Mouse (Mus musculus): ENCODE results near the gene Galnt9.

The Galnt9 gene

DNA sequence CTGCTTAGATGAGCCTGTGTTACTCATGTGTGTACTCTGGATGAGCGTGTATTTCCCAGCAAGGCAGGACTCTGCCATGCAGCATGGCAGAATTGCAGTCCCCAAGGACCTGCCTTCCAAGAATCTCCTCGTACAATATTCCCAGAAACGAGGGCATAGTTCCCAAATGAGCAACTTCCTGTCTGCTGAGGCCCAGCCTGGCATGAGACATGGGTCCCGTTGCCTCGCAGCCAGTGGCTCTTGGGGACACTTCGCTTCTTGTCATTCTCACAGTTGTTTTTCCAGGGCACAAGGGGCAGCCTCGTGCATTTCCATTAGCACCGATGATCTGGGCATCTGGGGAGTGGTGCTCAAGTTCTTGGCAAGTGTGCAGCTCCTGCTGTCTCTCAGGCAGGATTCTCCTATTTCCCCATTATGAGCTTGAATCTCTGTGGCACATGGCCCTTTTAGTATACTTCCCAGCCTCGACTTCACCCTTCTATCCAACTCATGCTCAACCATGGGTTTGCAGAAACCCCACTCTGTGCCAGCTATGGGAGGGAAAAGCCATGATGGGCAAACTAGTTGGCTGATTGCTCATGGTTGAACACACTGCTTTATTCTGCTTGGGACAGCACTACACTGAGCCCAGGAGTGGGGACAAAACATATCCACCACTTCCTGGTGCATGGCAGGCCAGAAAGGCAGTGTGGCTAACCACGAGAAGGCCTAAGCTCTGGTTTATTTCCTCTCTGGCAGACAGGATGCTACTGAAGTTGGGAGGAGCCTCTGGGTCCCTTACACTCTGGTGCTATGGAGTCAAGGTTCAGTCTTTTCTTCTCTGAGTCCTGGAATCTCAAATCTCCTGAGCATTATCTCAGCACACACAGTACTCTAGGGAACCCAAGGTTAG is 38.7 kb downstream of the Galnt9 start:
- no peak for DNase-seq (ENCODE audit: low read depth, low spot score)

DNA sequence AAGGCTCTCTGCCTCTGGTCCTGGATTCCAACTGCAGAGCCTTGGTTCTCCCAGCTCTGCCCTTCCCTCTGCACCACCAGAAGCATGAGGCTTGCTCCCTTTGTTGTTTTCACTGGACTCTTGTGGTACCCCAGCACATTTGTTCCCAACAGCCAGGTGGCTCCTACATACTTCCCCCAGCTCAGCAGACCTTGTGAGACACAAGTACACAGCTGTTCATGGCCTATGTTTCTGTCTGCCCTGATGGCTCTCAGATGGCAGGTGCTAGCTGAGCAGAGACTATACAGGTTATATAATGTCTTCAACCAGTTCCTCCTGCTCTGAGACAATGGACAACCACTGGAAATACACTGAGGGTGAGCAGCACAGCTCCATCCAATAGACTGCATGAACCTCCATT is 43.3 kb downstream of the Galnt9 start:
- no peak for DNase-seq (ENCODE audit: low read depth, low spot score)

DNA sequence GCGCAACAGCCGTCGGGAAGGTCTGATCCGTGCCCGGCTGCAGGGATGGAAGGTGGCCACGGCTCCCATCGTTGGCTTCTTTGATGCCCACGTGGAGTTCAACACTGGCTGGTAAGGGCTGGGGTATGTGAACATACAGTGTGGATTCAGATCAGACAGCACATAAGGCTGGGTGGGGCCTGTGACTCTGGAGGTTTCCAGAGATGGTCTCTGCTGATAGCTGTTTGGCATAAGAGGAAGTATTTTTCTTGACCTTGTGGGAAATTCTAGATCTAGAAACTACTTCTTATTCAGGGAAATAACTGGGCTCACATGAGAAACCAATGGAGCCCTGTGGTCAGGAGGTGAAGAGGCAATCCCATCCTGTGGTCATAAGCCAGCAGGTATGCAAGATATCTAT is 45.7 kb downstream of the Galnt9 start:
- no peak for DNase-seq (ENCODE audit: low read depth, low spot score)

DNA sequence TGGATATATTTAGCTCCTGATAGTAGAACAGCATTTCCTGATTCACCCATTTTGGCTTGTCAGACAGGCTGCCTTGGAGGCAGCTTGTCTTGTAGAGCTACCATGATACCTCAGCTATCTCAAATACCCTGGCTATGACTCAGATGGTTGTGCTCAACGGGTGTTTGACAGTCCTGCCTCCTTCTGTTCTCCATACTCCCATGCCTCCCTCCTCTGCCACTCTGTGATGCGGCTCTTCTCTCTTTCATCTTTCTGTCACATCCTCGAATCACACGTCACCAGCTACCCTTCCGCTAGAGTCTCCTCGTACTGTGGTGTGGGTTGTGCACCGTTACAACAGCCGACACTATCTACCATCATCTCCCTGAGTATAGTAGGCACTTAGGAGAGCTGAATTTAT is 50.3 kb downstream of the Galnt9 start:
- no peak for DNase-seq (ENCODE audit: low read depth, low spot score)

DNA sequence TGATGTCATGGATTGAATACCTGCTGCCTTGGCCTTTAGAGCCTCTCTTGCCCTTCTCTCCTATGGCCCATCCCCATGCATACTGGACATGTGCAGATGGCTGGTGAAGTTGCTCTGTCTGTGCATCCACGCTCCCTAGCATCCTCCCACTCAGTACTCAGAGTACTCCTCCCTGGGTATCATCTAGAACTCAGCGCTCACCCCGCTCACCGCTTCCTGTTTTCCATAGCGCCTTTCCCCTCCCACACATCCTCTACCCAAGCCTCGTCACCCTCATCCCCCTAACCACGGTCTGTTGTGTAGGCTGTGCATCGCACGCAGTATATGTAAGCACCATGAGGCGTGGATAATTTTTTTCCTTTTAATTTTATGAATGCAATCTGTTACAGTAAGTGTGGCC is 51.2 kb downstream of the Galnt9 start:
- DNase-seq (ENCODE audit: low read depth, low spot score) = no peak

DNA sequence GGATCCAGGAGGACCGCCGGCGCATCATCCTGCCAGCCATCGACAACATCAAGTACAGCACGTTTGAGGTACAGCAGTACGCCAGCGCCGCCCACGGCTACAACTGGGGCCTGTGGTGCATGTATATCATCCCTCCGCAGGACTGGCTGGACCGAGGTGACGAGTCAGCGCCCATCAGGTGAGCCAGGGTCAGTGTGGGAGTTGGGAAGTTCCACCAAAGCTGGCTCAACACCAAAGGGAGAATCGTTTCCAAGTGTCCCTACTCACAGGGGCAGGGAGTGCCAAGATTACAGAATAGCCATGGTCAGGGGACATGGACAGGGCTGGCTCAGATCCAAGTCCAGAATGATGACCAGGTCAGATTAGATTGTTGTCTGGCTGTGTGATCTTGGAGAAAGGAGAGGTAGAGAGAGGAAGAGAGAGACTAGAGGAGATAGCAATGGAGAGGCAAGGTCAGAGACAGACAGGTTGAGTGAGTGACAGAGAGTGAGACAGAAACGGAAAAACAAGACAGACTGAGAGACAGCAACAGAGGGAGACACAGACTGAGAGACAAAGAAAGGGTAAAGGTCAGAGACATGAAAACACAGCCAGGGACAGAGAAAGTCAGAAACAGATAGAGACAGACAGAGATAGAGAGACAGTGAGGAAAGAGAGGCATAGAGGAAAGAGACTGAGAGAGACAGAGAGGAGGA is 52.1 kb downstream of the Galnt9 start:
- no peak for DNase-seq (ENCODE audit: low read depth, low spot score)

DNA sequence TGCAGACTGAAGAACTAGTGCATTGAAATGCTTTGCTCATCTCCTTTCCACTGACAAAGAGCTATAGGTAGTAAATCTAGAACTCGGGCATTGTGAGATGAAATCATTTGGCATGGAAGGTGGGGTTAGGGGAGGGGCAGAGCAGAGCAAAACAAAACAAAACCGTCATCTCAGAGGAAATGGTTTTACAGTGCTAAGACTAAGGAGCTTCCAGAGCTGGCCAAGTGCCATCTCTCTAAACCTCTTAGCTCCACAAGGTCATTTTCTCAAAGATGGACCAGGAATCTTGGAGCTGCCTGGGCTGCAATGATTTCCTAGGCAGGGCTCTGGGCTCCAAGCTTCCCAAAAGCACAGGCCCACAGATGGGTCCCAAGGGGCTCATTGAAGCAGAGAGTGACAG is 53.3 kb downstream of the Galnt9 start:
- no peak for DNase-seq (ENCODE audit: low read depth, low spot score)

DNA sequence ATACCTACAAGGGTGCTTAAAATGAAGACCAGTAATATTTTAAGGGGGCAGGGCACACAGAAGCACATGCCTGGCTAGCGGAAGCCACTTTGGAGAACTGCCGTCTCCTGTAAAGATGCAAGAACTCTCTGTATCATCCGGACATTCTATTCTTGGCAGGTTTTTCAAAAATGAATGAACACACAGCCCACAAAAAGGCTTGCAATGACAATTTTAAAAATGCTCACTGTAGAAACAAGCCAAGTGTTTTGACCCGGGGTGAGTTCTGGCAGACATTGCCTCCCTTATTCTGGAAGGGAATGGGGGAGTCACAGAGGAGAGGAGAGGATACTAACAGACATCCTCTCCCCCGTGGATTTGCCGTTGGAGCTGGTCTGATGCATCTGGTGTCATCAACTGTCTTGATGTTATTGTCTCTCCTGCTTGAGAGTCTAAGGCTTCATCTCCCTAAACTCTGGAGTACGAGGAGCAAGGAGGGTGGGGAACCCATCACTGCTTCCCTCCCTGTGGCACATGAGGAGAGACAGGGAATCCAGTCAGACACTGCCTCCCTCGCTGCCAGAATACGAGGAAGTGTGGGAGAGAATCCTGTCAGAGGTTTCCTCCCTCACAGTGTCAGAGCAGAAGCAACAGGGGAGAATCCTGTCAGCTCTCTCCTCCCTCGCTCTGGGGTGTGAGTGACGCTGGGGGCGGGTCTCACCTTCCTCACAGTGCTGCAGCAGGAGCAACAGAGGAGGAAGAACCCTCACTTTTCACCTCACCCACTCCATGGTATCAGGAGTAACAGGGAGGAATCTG is 54.3 kb downstream of the Galnt9 start:
- DNase-seq (ENCODE audit: low read depth, low spot score) = no peak

DNA sequence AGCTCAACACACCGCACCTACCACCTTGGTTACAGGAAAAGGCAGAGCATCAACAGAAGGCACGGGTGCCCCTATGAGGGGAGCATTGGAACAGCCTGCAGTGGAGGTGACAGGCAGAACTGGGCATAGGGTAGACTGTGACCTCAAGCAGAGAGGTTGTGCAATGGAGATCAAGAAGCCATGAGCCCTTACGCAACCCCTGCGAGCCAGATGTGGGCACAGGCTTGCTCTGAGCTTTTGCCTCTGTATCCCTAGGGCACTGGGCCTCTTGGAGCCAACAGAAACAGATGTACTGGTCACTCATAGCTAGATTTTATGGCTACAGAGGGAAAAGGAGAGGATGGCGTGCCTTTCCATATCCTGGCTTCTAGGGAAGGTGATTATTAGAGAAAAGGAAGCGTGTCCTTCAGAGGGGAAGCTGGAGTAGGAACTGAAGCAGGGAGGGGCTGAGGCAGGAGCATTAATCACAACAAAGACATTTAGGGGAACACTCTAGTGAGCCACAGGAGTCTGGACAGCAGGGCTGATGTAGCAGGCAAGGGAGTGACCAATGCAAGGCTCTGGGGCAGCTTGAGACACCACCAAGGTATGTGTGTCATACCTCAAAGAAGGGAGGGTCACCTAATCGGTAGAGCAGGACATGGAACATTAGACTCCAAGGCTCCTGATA is 59.0 kb downstream of the Galnt9 start:
- DNase-seq (ENCODE audit: low read depth, low spot score) = no peak

DNA sequence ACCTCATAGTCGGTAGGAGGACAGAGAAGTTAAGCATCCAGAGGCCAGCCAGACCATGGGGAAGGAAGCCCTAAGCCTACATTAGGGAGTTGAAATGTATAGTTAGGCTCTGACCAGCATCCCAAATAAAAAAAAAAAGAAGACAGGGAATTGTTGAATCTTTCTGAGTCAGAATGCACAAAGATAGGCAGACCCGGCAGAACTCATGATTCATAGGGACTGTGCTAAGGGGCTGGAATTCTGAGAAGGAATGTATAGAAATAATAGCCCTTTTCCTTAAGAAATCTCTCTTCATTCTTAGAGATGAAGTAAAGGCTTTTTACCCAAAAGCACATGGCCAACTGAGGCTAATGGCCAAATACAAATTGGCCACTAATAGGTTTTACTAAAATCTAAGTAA is 60.2 kb downstream of the Galnt9 start:
- no peak for DNase-seq (ENCODE audit: low read depth, low spot score)

DNA sequence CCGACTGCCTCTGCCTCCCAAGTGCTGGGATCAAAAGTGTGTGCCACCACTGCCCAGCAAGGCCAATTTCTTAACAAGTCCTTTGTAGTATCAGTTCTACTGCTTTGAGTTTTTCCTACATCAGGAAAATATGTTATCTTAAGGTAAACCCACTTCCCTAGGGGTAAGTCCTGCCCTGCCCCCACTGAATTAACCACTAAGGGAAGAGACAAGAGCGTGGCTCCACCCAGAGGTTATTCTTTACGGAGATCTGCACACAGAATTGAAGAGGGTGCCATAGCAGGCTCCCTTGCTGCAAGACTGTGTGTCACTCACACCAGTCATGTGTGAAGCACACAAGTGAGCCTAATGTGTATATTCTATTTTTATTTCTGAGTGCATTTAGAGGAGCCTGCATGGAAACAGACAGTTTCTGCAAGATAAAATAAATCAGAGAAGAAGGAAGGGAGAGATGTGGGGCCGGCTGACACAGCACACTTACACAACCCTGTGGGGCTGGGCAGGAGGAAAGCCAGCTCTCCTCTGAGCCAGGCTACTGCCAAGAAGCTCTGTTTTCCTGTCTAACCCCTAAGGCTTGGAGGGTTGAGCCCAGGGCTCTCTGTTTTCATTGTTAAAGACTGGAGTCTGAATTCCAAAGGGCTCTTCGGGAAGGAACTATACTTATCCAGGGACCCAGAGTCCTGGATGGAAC is 61.5 kb downstream of the Galnt9 start:
- no peak for DNase-seq (ENCODE audit: low read depth, low spot score)

DNA sequence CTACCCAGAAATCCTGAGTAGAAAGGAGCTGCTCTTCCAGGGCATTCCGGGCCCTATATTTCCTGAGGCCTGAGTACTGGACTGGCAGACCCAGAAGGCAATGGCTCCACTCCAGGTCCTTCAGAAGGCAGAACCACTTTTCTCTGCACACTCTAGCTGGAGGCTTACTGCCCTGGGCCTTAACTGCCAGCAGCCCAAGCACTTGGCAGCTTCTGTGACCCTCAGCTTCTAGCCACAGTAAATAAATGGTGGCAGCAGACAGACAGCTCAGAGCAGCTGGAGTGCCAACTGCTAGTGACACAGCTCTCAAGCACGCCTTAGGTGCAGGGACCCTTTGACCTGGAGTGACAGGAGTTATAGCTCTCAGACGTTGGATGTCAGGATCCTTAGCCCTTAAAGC is 63.6 kb downstream of the Galnt9 start:
- no peak for DNase-seq (ENCODE audit: low read depth, low spot score)

DNA sequence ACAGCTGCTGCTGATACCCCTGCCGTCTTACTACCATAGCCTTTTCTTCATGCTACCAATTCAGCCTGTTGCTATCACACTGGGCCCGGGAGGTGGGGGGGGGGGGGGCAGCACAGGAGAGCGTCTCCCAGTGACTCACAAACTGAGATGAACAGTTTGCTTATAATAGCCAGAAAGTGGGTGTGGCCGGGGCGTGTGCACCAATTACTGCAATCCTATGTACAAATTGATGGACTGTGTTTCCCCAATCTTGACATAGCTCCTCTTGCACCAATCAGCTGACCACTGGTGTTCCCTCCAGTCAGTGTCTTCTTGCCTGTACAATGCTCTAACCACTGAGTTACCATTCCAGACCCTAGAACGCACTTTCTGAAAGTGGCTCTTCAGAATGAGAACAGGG is 64.2 kb downstream of the Galnt9 start:
- no peak for DNase-seq (ENCODE audit: low read depth, low spot score)

DNA sequence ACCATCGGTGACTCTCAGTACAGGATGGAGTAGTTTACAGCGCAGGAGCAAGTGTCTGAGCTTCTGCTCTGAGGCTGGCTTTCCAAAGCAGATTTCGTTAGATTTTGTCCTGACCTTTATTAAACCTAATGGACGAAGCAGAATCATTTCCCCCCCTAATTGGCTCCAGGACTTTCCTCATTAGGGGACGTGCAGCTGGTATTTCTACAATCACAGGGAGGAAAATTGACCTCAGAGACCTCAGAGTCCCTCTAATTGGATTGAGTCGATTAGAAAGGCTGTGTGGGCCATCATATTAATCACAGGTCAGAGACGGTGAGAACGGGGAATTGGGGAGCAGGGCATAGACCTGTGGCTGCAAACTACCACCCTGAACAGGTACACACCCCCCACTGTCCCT is 64.8 kb downstream of the Galnt9 start:
- no peak for DNase-seq (ENCODE audit: low read depth, low spot score)

DNA sequence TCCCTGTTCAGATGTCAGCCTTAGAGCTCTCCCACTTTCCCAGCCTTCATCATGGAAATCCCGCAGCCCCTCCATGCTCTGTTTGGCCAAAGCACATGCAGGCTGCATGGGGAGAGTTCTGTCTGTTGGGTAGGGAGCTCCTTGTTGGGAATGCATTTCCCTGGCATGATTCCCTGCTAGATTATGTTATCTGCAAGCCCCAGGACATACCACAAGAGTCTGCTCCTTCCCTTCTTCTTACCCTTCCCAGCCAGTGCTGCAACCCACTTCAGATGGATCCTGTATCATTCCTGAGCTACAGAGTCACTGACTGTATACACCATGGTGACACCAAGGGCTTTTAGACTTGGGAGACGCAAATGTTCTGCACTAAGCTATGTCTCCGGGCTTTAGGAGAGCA is 65.3 kb downstream of the Galnt9 start:
- DNase-seq (ENCODE audit: low read depth, low spot score) = no peak

DNA sequence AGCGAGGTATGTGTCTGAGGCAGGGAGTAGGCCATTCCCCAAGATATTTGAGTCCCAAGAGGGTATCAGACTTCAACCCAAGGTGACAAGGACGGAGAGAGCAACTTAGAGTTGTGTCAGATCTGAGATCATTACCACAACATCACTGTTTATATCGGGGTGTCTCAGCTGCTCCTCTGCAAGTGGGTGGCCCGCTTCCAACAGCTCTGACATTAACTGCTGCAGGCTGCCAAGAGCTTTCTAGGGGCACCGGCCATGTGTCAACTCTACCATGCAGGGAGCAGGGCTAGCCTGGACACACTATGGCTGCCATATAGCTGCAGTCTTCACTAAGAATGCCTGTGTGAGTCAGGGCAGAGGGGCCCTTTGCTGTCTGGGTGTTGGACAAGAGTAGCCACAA is 65.7 kb downstream of the Galnt9 start:
- no peak for DNase-seq (ENCODE audit: low read depth, low spot score)

DNA sequence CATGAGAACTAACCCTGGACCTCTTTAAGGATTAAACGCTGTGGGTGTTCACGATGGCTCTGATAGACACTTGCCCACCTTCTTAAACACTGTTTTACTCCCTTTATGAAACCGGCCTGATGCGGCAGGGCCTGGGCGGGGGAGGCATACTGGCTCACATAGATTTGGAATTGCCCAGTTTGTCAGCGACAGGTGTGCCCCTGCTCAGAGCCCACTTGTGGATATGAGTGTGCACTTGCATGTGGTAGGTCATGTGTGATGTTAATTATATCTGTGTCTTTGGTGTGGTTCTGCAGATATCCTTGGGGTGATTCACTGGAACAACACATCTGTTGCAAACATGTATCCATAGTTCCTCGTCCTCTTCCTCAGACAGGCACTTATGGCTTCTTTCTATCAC is 66.3 kb downstream of the Galnt9 start:
- no peak for DNase-seq (ENCODE audit: low read depth, low spot score)

DNA sequence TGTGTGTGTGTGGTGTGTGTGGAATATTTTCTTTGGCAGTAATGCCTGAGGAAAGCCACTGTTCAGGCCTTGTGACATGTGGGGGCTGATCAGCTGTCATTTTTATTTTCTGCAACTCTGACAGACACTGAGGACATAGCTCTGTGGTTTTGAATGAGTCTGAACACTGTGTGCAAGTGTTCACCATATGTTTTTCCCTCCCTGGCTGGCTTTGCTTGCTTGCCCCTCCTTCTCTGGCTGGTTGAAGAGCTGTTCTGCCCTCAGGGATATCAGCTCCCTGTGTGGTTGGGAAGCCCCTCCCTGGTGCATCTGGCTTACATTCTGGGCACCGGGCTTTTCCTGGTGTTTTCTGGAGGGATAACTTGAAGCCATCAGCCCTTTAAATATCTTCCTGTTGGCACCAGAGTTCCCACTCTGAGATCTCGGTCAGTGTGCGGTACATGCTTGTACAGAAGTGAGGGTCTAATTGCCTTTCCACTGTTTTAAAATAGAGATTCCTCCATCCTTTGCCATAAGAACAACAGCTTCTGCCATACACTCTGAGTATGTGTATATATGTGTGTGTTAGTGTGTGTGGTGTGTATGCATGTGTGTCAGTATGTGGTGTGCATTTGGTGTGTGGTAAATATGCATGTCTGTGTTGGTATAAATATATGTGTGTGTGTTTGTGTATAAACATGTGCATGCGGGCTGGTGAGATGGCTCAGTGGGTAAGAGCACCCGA is 67.4 kb downstream of the Galnt9 start:
- DNase-seq (ENCODE audit: low read depth, low spot score) = no peak

DNA sequence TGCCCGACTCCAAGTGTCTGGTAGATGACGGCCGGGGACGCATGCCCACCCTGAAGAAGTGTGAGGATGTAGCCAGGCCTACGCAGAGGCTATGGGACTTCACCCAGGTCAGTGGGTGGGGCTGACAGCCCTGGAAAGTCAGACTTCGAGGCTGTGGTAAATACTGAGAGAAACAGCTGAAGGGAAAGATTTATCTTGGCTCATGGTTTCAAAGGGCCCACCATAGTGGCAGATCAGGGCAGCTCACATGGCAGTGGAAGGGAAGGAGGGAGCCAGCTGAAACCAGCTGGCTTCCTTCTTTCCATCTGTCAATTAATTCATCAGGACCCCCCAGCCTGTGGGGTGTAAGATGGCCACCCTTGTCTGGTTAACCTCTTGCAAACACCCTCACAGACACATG is 75.1 kb downstream of the Galnt9 start:
- no peak for DNase-seq (ENCODE audit: low read depth, low spot score)

DNA sequence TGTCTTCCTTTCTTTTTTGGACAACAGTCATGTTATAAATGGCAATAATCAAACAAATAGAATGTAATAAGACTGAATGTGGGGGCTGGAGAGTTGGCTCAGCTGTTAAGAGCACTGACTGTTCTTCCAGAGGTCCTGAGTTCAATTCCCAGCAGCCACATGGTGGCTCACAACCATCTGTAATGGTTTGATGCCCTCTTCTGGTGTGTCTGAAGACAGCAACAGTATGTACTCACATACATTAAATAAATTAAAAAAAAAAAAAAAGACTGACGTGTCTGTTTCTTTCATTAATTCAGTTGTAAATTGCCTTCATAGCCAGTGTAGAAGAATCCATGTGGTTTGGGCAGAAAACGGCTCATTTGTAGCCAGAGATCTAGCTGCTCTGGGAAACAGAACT is 80.2 kb downstream of the Galnt9 start:
- DNase-seq (ENCODE audit: low read depth, low spot score) = no peak

DNA sequence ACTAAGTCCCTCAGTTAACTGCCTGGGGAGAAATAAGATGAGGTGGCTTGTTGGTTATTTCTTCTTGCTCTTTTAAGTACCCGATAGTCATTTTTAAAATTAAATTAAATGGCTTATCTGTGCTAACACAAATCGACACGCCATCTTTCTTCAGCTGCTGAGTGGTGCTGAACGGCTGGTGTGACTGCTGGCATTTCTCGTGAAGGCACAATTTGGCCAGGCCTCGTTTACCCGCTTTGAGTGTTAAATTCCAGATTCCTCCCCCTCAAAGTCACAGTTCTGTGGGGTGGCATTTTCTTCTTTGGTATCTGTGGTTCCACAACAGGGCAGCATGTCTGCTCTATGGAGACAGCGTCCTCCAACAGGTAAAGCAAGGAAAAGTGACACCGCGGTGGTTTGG is 83.2 kb downstream of the Galnt9 start:
- DNase-seq (ENCODE audit: low read depth, low spot score) = no peak
